Mouse (Mus musculus): ENCODE results near the gene Zfp84.

Gene Zfp84

DNA sequence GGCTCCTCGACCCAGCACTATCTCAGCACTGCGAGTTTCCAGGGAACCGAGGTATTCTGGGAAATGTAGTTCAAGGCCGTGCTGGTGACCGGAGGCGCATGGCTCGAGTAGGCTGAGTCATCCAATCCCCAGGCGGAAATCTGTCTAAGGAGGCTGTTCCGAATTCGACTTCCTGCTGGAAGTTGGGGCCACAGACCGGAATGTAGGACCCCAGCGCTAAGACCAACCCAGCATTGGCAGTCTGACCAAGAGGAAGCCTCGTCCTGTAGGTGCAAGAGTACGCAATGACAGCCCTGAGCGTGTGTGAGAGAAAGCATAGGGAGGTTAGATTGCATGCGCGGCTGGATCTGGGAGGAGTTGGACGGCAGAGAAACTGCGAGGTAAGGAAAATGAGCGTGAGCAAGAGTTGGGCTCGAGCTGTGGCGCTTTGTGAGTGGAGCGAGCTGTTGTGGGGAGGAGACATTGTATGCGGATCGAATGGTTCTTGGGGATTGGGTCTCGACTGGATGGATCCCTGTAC lies 47.6 kb downstream of the Zfp84 start, which contains the start of gene Zfp790:
Gene Zfp790, plus strand, starts transcription at position 205 of the 520 bp plus-strand sequence.
- DNase-seq (ENCODE audit: low spot score), result peak; percentile 72

DNA sequence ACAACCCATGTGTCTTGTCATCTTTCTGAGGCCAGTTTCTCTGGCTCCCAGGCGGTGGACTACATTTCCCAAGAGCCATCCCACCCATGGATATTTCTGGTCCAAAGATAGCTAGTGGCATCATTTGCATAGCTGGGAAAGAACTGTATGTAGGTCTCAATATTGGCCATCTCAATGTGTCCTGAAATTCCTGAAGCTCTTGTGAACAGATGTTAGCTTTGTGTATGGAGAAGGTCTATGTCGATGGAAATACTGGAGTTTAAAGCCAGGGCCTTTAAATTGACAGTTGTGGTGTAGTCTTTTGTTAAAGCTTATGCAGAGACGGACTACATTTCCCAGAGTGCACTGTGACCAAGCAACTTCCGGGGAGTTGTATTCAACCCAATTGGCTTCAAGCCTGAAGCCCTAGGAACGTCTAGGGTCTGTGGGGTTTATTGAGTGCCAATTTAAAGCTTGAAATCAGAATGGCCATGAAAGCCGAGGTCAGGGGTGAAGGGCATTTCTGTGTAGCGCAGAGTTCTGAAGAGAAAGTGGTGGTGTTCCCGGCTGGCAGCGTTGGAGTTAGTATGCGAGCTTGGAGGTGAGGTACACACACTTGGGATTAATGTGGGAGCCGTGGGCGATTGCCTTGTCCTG lies 50.4 kb downstream of the Zfp84 start:
- peak; percentile 54 for DNase-seq (ENCODE audit: low spot score)

- no peak for DNase-seq (ENCODE audit: low spot score)
Observed at GRCm38 (mm10) chr7:29828001-29828400, 59.6 kb downstream of the Zfp84 start.

Measured in spleen, adult 12 weeks (tissue).